Mouse (Mus musculus) bone marrow, adult 2 months (tissue): ENCODE data around the gene Abcg5. TPM values are rescaled to one million over a fixed set of nuclear protein-coding genes. Genes with fewer than 3 reads are reported as not detected.

ENCODE experiments used
- H3K27ac ChIP-seq: fragments of 200-500 bp; 2 replicates; pipeline ENCODE4 v1.5.1; 2012; ENCODE audit warnings: low read depth, mild to moderate bottlenecking, control low read depth, inconsistent platforms, low read length; ENCODE audit not compliant: control insufficient read depth, poor library complexity, insufficient read depth
- H3K4me1 ChIP-seq: fragments of 200-500 bp; 2 replicates; pipeline ENCODE4 v1.6.1; 2011; ENCODE audit warnings: low read length; ENCODE audit not compliant: control insufficient read depth, insufficient read depth
- H3K4me3 ChIP-seq: fragments of 200-500 bp; replicated peaks from 2 replicates; pipeline ENCODE3; 2011; ENCODE audit warnings: mild to moderate bottlenecking, low read depth, low read length, control low read depth; ENCODE audit not compliant: control insufficient read depth
- CTCF ChIP-seq: fragments of 200-500 bp; IDR thresholded peaks from 2 replicates; pipeline ENCODE4 v1.5.1; 2011; ENCODE audit warnings: low read length, control low read depth; ENCODE audit not compliant: control insufficient read depth, insufficient read depth
- POLR2A ChIP-seq: fragments of 200-500 bp; IDR thresholded peaks from 2 replicates; pipeline ENCODE4 v1.6.1; 2011; ENCODE audit warnings: low read depth, mild to moderate bottlenecking, control low read depth, low read length, borderline replicate concordance; ENCODE audit not compliant: control insufficient read depth
- WGBS: fragments of 180-500 bp; shearing (Covaris S2); methylation state at CpG from one replicate; pipeline ENCODE4 v1.1.7; 2018; 5-methylcytosine and 5-hydroxymethylcytosine counted together
- polyA plus RNA-seq: library from polyadenylated mRNA; stranded (reverse); fragments of >200 nt; gene quantifications from 2 replicates; pipeline ENCODE4 v1.2.4, GENCODE M21; 2011; ENCODE audit warnings: low replicate concordance; ENCODE audit not compliant: missing spikeins, insufficient read depth, insufficient read length

Abcg5 gene
- polyA plus RNA-seq, 1 experiment, result 0.85 TPM

DNA sequence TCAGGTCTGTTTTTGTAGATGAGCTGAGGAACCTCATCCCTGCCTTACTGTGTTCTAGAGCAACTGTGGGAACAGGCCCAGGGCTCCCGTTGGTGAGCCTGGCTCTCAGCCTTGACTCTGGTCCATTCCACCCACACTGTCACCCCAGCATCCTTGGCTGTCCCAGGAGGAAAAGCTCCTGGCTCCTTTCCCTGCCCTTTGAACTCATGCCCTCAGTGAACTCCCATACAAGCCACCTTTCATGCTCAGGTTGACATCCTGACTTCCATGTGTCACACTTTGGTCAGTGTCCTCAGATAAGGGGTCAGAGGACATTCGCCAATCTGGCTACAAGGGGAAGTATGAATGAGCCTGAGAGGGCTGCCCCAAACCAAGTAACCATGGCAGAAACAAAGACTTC lies 10.9 kb upstream of the Abcg5 start:
- Histone ChIP-seq H3K4me1 (no peaks in the 10 kb centered on the region), H3K4me3 (no peak overlapping the region), H3K27ac (no peak overlapping the region)
- 67% methylated on average over 2 of the region's 2 CpGs for WGBS
- TF ChIP-seq CTCF, result no peak
- no peak for TF ChIP-seq POLR2A

DNA sequence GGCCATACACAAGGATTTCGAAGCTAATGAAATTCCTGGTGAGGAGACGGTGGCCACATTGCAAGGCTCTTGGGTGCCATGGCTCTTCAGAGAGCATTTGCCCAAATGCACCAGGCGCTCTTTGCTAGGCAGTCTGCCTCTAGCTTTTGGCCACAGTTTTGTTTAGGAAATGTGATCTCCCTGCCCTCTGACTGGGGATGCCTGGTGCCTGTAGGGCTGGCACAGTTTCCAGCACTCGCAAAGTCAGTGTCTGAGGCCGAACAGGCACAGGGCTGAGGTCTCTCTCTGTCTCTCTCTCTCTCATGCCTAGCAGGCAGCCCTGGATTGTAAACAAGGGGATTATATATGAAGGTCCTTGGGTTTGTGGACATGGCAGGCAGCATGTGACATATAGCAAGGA lies 7.3 kb upstream of the Abcg5 start:
- TF ChIP-seq CTCF (no peak), POLR2A (no peak)
- H3K4me1 ChIP-seq, result no peaks in the 10 kb centered on the region
- 84% methylated on average over 5 of the region's 5 CpGs for WGBS
- no peak overlapping the region for H3K4me3 ChIP-seq
- no peak overlapping the region for H3K27ac ChIP-seq

DNA sequence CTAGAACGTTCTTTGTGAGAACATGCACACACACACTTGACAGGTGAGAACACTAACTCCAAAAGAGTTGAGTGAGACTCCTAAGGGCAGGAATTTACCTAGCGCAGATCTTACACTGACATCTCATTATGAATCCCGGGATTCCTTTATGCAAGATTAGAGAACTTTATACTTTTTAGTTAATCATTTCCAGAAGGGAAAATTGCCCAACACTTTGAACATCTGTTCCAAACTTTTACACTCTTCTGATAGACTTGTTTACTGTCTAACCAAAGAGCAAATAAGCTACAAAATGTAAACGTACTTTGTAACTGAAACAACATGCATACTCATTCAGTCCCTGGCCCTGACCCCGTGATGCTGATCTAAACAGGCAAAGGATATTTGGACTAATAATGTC lies 6.5 kb upstream of the Abcg5 start:
- TF ChIP-seq POLR2A, result no peak
- TF ChIP-seq CTCF, result no peak
- Histone ChIP-seq H3K4me3 (no peak overlapping the region), H3K27ac (no peak overlapping the region), H3K4me1 (no peaks in the 10 kb centered on the region)
- WGBS, result 78% methylated on average over 5 of the region's 5 CpGs

DNA sequence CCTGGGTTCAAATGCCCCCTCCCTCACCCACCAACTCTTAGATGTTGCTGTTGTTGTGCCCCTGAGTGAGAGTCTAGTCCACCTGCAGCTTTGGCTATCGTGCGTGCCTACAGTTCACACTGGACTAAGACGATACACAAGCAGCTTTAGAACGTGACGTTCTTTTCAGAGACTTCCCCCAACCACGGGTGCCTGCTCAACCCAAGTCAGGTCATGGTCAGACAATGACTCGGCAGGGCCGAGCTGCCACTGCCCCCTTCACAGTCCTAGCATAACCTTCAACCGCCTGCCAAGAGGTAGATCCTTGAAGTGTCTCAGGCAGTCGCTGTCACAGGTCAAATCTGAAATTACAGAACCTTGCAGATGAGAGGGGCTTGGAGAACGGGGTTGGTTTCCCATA lies 6.0 kb upstream of the Abcg5 start:
- Histone ChIP-seq H3K27ac (no peak overlapping the region), H3K4me1 (no peaks in the 10 kb centered on the region), H3K4me3 (no peak overlapping the region)
- 47% methylated on average over 11 of the region's 11 CpGs for WGBS
- TF ChIP-seq CTCF, result no peak
- TF ChIP-seq POLR2A, result no peak

DNA sequence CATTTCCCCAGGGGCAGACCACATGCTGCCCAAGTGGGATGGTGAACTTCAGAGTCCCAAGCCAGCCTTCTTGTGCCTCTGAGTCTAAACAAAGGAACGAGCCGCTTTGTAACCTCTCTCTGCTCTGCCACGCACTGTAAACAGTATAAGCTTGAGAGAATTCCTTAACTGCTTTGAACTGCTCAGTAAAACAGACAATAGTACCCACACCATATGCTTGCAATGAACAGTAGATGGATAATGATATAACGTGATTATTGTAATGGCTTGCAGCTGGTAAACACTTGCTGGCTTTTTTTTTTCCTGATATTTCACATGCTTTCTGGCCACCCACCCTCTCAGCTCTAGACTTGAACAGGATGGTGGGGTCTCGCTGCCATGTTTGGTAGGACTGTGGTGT lies 5.2 kb upstream of the Abcg5 start:
- Histone ChIP-seq H3K27ac (no peak overlapping the region), H3K4me3 (no peak overlapping the region), H3K4me1 (no peaks in the 10 kb centered on the region)
- no peak for TF ChIP-seq POLR2A
- no peak for TF ChIP-seq CTCF
- 84% methylated on average over 5 of the region's 5 CpGs for WGBS

DNA sequence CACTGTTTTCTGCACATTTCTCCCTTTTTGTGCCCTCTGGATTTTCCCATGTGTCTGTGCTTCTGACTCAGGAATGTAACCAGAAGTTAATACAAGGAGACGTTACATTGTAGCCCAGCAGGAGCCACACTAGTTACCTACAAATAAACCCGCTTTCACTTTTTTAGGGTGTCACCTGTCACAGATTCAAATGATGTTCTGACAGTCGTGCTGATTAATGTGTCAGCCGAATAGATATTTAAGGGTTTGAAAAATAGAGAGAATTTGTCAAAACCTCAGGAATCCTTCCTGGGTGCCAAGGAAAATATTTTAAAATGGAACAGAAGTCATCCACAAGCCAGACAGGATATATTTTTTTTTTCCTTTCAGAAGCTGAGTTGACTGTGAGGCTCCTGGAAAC lies 2.5 kb upstream of the Abcg5 start:
- no peak overlapping the region for H3K4me3 ChIP-seq
- no peak for TF ChIP-seq CTCF
- no peak for TF ChIP-seq POLR2A
- no peaks in the 10 kb centered on the region for H3K4me1 ChIP-seq
- no peak overlapping the region for H3K27ac ChIP-seq
- 84% methylated on average over 4 of the region's 4 CpGs for WGBS

DNA sequence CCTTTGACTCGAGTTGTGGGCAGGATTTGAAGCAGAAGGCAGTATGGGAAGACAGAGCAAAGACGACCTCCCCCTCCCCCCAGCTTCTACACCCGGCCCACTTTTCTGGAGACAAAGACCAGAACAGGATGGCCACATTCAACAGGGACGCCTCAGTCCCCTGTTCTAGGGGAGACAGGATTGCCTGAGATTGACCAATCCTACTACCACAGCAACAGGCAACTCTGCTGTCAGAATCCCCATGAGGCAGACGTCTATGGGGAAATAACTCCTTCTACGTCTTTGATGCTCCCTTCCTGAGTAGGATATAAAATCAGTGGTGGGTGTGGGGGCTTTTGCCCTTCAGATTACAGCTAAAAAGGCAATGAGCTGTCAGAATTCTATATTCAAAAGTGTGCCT lies 1.5 kb upstream of the Abcg5 start:
- WGBS, result 21% methylated on average over 6 of the region's 6 CpGs
- no peak overlapping the region for H3K4me3 ChIP-seq
- TF ChIP-seq CTCF (no peak), POLR2A (no peak)
- no peaks in the 10 kb centered on the region for H3K4me1 ChIP-seq
- no peak overlapping the region for H3K27ac ChIP-seq

DNA sequence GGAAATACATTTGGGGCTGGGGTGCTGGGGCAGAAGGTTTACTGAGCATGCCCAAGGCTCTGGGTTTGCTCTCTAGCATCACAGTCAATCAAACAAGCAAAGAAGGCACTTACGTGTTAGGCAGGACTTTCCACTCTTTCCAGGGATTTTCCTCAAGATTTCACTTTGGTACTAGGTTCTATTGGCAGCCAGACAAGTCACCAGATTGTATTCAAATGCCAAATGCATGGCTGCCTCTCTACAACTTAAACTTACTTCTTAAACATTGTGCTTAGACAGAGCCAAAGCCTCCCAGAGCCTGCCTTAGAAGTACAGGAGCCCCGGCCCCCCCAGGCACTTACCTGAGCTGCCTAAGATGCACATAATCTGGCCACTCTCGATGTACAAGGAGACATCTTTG lies 1.1 kb downstream of the Abcg5 start:
- TF ChIP-seq CTCF, result no peak
- TF ChIP-seq POLR2A, result no peak
- no peak overlapping the region for H3K27ac ChIP-seq
- no peak overlapping the region for H3K4me3 ChIP-seq
- WGBS, result 73% methylated on average over 3 of the region's 3 CpGs
- no peaks in the 10 kb centered on the region for H3K4me1 ChIP-seq

DNA sequence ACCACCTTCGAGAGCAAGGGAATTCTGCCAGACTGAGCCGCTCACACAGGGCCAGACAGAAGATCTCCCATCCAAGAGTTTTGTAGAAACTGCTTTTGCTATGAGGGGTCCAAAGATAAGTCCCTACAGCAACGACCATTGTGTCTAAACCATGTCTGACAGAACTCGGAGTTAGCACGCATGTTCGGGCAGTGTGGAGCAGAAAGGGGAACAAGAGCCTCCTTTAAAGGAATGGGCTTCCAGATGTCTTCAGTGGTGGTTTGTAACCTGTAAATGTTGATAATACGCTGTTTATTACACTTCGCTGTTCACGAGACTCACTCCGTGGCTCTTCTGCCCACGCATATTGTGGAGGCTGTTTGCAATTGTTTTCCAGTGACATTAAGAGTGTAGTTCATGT lies 5.2 kb downstream of the Abcg5 start:
- WGBS, result 25% methylated on average over 11 of the region's 11 CpGs
- Histone ChIP-seq H3K27ac (no peak overlapping the region), H3K4me3 (no peak overlapping the region), H3K4me1 (no peaks in the 10 kb centered on the region)
- TF ChIP-seq POLR2A (no peak), CTCF (no peak)
